Mouse (Mus musculus) bone marrow macrophage, adult 2 months (primary cell): ENCODE measurements at regions not wholly inside any gene's neighbourhood (a gene's known extent, or its start where the extent isn't known, plus 50 kb on each side); places are given as distances from the start of the nearest gene placed in this dataset.

Source experiments
- CTCF ChIP-seq: IDR thresholded peaks from 2 replicates; pipeline ENCODE4 v1.5.1; 2012; ENCODE audit warnings: low read depth, mild to moderate bottlenecking, low read length, moderate library complexity
- POLR2A ChIP-seq: IDR thresholded peaks from 2 replicates; pipeline ENCODE4 v1.6.1; 2012; ENCODE audit warnings: mild to moderate bottlenecking, low read depth, low read length, borderline replicate concordance

- TF ChIP-seq CTCF (no peak), POLR2A (no peak)
Measured at GRCm38 (mm10) chr15:96880066-96880465, 175.7 kb downstream of the Slc38a4 start.
